Mouse (Mus musculus) erythroblast, embryonic 14.5 days (primary cell): ENCODE results near the gene Fam83g.

Experiments used
- GATA1 ChIP-seq: IDR thresholded peaks from 2 replicates; pipeline ENCODE4 v1.6.1; 2012; ENCODE audit warnings: low read length, inconsistent platforms, mixed read lengths
- TAL1 ChIP-seq: IDR thresholded peaks from 3 replicates; pipeline ENCODE4 v1.6.1; 2012; ENCODE audit warnings: low read length, inconsistent platforms, mixed read lengths

DNA sequence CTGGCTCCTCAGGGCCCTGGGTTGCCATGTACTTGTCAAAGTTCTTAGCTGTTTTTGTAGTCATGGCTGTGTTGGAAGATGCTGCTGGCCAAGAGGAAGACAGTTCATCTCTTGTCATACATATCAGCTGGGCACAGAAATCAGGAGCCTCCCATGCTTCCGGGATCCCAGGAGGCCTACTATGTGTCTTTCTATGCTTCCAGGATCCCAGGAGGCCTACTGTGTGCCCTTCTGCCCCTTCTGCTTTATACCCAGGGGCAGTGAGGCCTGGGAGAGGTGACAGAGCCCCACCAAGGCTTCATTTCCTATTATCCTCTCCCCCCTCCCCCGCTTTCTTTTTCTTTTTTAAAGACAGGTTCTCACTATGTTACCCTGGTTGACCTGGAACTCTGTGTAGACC, 21.7 kb downstream of the Fam83g start:
- TF ChIP-seq TAL1 (no peak), GATA1 (no peak)
